Mouse (Mus musculus) hematopoietic stem cell, adult 5-6 weeks (primary cell): ENCODE data around the gene Trim65. TPM values are rescaled to one million over a fixed set of nuclear protein-coding genes. Genes with fewer than 3 reads are reported as not detected.
"Not testable (repeated sequence)": the region's sequence is repeated elsewhere in the genome, so short reads cannot be mapped to it uniquely, and the experiment has no call there.

Source experiments
- ATAC-seq, 2 experiments: fragments of 125-278 bp in 1 of 2; replicated peaks in 1 of 2; 2 replicates each; pipeline ENCODE4 v1.8.0; 2016 to 2017; ENCODE audit warnings: inconsistent platforms in 2 of 2, mild to moderate bottlenecking in 2 of 2, moderate number of reproducible peaks in 2 of 2, low read depth in 1 of 2, moderate TSS enrichment in 1 of 2; ENCODE audit not compliant: low FRiP score in 2 of 2, poor library complexity in 2 of 2, severe bottlenecking in 2 of 2, insufficient read depth in 1 of 2, low TSS enrichment in 1 of 2
- total RNA-seq: library from RNA; stranded (forward); fragments of 172-1452, 232-1000 nt; gene quantifications from 2 replicates; pipeline ENCODE4 v1.2.3, GENCODE M21; 2017

Gene Trim65
- total RNA-seq, 1 experiment from 2014 or later, result 9.1 TPM

- no peak for ATAC-seq
These were observed 30.1 kb downstream of the Trim65 start for GRCm38 (mm10) chr11:116100839-116101238.

- no peak for ATAC-seq
These were observed 30.5 kb downstream of the Trim65 start for GRCm38 (mm10) chr11:116100385-116100784.

- ATAC-seq, result no peak
These were observed 31.5 kb downstream of the Trim65 start for GRCm38 (mm10) chr11:116099462-116099861.

GRCm38 (mm10) chr11:116098711-116099460, 32.0 kb downstream of the Trim65 start:
- ATAC-seq, result no peak

GRCm38 (mm10) chr11:116096213-116097108, 34.5 kb downstream of the Trim65 start:
- no peak for ATAC-seq

- ATAC-seq, result no peak
These were observed 35.4 kb downstream of the Trim65 start for GRCm38 (mm10) chr11:116095573-116095972.

GRCm38 (mm10) chr11:116093771-116094565, 37.0 kb downstream of the Trim65 start:
- peak; percentile 51 to 57 for ATAC-seq

GRCm38 (mm10) chr11:116092959-116093358, 38.0 kb downstream of the Trim65 start:
- not testable (repeated sequence) for ATAC-seq

GRCm38 (mm10) chr11:116091591-116091990, 39.3 kb downstream of the Trim65 start:
- ATAC-seq, result no peak

- ATAC-seq, result no peak
These were observed 41.4 kb downstream of the Trim65 start for GRCm38 (mm10) chr11:116089545-116089944.

GRCm38 (mm10) chr11:116088741-116089394, 42.1 kb downstream of the Trim65 start:
- peak in 1 of 2 experiments; percentile 23; a peak in 1 of 4 replicates for ATAC-seq

GRCm38 (mm10) chr11:116088188-116088587, 42.7 kb downstream of the Trim65 start:
- no peak for ATAC-seq

- peak; percentile 59 to 65 for ATAC-seq
These were observed 43.5 kb downstream of the Trim65 start for GRCm38 (mm10) chr11:116087194-116088130.

GRCm38 (mm10) chr11:116086258-116087193, 44.4 kb downstream of the Trim65 start, which contains the start of gene Wbp2:
Gene Wbp2 (minus strand): TSS chr11:116086995.
- ATAC-seq, result peak; percentile 95 to 96

GRCm38 (mm10) chr11:116084166-116084565, 46.8 kb downstream of the Trim65 start:
- no peak for ATAC-seq
